Mouse (Mus musculus) midbrain, embryonic 10.5 days (tissue): ENCODE measurements around the gene Col11a2. TPM values are rescaled to one million over a fixed set of nuclear protein-coding genes. Genes with fewer than 3 reads are reported as not detected.

Experiments
- microRNA counts: library from miRNA; unstranded; fragments of <30 nt; microRNA quantifications from one replicate; lab custom pipeline; 2017
- microRNA-seq: library from miRNA; unstranded; fragments of <30 nt; microRNA quantifications from one replicate; pipeline ENCODE4, GENCODE M21; 2017
- polyA plus RNA-seq: library from polyadenylated mRNA; unstranded; fragments of >200 nt; fragmentation: Nextera tagmentation; extraction: Ambion mirVana; gene quantifications from 2 replicates; pipeline ENCODE4 v1.2.1, GENCODE M21; 2016

The Col11a2 gene
- polyA plus RNA-seq, 1 experiment from 2014 or later, result 1.1 TPM

MicroRNA genes within 50 kb of the gene (microRNA counts, 519-probe panel; counts per million panel counts)
- 3,687 counts per million, percentile 16 among the panel's probes with 10 or more counts for microRNA mmu-miR-219 (lab: Ali Mortazavi, UCI)

Small RNA genes lying within 50 kb of the gene (microRNA-seq; reads per million reads assigned to microRNA genes)
- 11.7 reads per million, percentile 24 among the genes with 10 or more reads in this experiment for gene Mir219a-1
- gene Mir219c, result not detected

Other genes starting within 250 kb of the Col11a2 start
- 24.6 and 29.4 TPM in 2 replicates for gene Kank3, start 228.9 kb upstream of the Col11a2 start, polyA plus RNA-seq
- 699 and 827 TPM in 2 replicates for gene Rps28, start 214.9 kb upstream of the Col11a2 start, polyA plus RNA-seq
- 496 and 518 TPM in 2 replicates for gene Ndufa7, start 214.9 kb upstream of the Col11a2 start, polyA plus RNA-seq
- gene Cd320, start 196.3 kb upstream of the Col11a2 start, polyA plus RNA-seq, result 82.0 and 82.4 TPM in 2 replicates
- gene Gm7029, start 165.6 kb upstream of the Col11a2 start, polyA plus RNA-seq, result not detected in 2 replicates
- gene Kifc1, start 148.8 kb upstream of the Col11a2 start, polyA plus RNA-seq, result 7.8 and 9.4 TPM in 2 replicates
- 0.30 TPM in 1 of 2 replicates, not detected in the other for gene Platr17, start 134.3 kb upstream of the Col11a2 start, polyA plus RNA-seq
- gene Daxx, start 130.0 kb upstream of the Col11a2 start, polyA plus RNA-seq, result 77.5 and 82.6 TPM in 2 replicates
- gene Tapbp, start 123.5 kb upstream of the Col11a2 start, polyA plus RNA-seq, result 14.9 and 17.3 TPM in 2 replicates
- gene Zbtb22, start 123.5 kb upstream of the Col11a2 start, polyA plus RNA-seq, result 23.5 and 24.1 TPM in 2 replicates
- 43.1 and 46.9 TPM in 2 replicates for gene Rgl2, start 109.9 kb upstream of the Col11a2 start, polyA plus RNA-seq
- gene Pfdn6, start 99.1 kb upstream of the Col11a2 start, polyA plus RNA-seq, result 214 and 240 TPM in 2 replicates
- 47.8 and 52.5 TPM in 2 replicates for gene Wdr46, start 98.8 kb upstream of the Col11a2 start, polyA plus RNA-seq
- gene B3galt4, start 87.9 kb upstream of the Col11a2 start, polyA plus RNA-seq, result 4.1 and 6.4 TPM in 2 replicates
- 53.5 and 61.0 TPM in 2 replicates for gene Vps52, start 83.6 kb upstream of the Col11a2 start, polyA plus RNA-seq
- 1,339 and 1,576 TPM in 2 replicates for gene Rps18, start 83.4 kb upstream of the Col11a2 start, polyA plus RNA-seq
- gene H2-K1, start 39.1 kb upstream of the Col11a2 start, polyA plus RNA-seq, result 45.7 and 50.3 TPM in 2 replicates
- 13.8 and 15.3 TPM in 2 replicates for gene Ring1, start 14.8 kb upstream of the Col11a2 start, polyA plus RNA-seq
- gene H2-Ke6, start 11.4 kb upstream of the Col11a2 start, polyA plus RNA-seq, result 120 and 128 TPM in 2 replicates
- gene Slc39a7, start 7.8 kb upstream of the Col11a2 start, polyA plus RNA-seq, result 221 and 227 TPM in 2 replicates
- gene Rxrb, start 7.6 kb upstream of the Col11a2 start, polyA plus RNA-seq, result 54.0 and 56.9 TPM in 2 replicates
- 0.37 and 0.50 TPM in 2 replicates for gene H2-Oa, start 52.9 kb downstream of the Col11a2 start, polyA plus RNA-seq
- gene H2-DMa, start 80.1 kb downstream of the Col11a2 start, polyA plus RNA-seq, result 6.4 and 9.5 TPM in 2 replicates
- 126 and 137 TPM in 2 replicates for gene Brd2, start 83.2 kb downstream of the Col11a2 start, polyA plus RNA-seq
- gene H2-DMb2, start 103.9 kb downstream of the Col11a2 start, polyA plus RNA-seq, result 0.12 TPM in 1 of 2 replicates, not detected in the other
- 0.39 TPM in 1 of 2 replicates, not detected in the other for gene H2-DMb1, start 113.6 kb downstream of the Col11a2 start, polyA plus RNA-seq
- gene Tap1, start 148.1 kb downstream of the Col11a2 start, polyA plus RNA-seq, result 0.93 and 1.3 TPM in 2 replicates
- gene Psmb9, start 148.3 kb downstream of the Col11a2 start, polyA plus RNA-seq, result 0.49 and 0.52 TPM in 2 replicates
- gene Psmb8, start 158.3 kb downstream of the Col11a2 start, polyA plus RNA-seq, result 1.4 and 3.0 TPM in 2 replicates
- gene Tap2, start 164.1 kb downstream of the Col11a2 start, polyA plus RNA-seq, result 0.53 and 0.63 TPM in 2 replicates
- not detected in 2 replicates for gene H2-Ob, start 199.5 kb downstream of the Col11a2 start, polyA plus RNA-seq
- 8.3 and 11.1 TPM in 2 replicates for gene H2-Ab1, start 218.3 kb downstream of the Col11a2 start, polyA plus RNA-seq
- gene H2-Aa, start 248.4 kb downstream of the Col11a2 start, polyA plus RNA-seq, result not detected in 2 replicates